Mouse (Mus musculus): ENCODE measurements at regions not wholly inside any gene's neighbourhood (a gene's known extent, or its start where the extent isn't known, plus 50 kb on each side); places are given as distances from the start of the nearest gene placed in this dataset.

GRCm38 (mm10) chr7:62269156-62269855, 77.1 kb upstream of the Ndn start:
- Histone ChIP-seq H3K4me1 (replicated peaks) (no peaks in the 10 kb centered on the region), H3K4me2 (no peak overlapping the region), H3K27ac (replicated peaks) (peak overlapping the region; percentile 34), H3K9ac (no peak overlapping the region), H3K9me3 (no peaks in the 10 kb centered on the region), H3K4me3 (no peak overlapping the region), H3K27me3 (no peaks in the 10 kb centered on the region), H3K36me3 (no peaks in the 10 kb centered on the region)
- no peak for ATAC-seq (ENCODE audit: low FRiP score, low read depth)
- 67% methylated on average over 1 of the region's 1 CpGs for WGBS

- WGBS: 29% methylated on average over 2 of the region's 2 CpGs
- Histone ChIP-seq H3K4me2 (no peak overlapping the region), H3K36me3 (no peaks in the 10 kb centered on the region), H3K4me3 (no peak overlapping the region), H3K4me1 (replicated peaks) (no peaks in the 10 kb centered on the region), H3K9me3 (no peaks in the 10 kb centered on the region), H3K27ac (replicated peaks) (no peak overlapping the region), H3K27me3 (no peaks in the 10 kb centered on the region), H3K9ac (no peak overlapping the region)
- ATAC-seq (ENCODE audit: low FRiP score, low read depth): no peak
Measured at GRCm38 (mm10) chr7:62276219-62276618, 70.2 kb upstream of the Ndn start.

DNA sequence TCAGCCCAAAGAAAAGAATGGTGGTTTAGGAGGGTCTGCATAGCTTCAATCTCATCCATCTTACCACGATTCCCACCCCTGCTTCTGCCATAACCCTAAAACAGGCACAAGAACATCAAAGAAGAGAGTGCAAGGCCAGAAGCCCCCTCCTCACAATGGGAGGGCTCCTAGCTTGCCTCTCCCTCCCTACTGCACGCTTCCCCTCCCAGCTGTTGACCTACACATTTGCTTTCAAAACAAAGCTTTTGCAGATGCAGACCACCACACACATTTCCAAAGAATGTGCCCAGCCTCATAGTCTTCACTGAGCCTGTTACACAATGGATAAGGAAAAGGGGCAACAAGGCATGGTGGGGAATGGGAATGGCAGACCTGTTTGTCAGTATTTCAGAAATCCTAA, 67.9 kb upstream of the Ndn start:
- 33% methylated on average over 2 of the region's 2 CpGs for WGBS

GRCm38 (mm10) chr7:62279022-62279421, 67.3 kb upstream of the Ndn start:
- no peak overlapping the region for H3K4me2 ChIP-seq
- no peaks in the 10 kb centered on the region for H3K27me3 ChIP-seq
- ATAC-seq (ENCODE audit: low FRiP score, low read depth): no peak
- H3K4me3 ChIP-seq: no peak overlapping the region
- no peaks in the 10 kb centered on the region for H3K36me3 ChIP-seq
- no peak overlapping the region for H3K9ac ChIP-seq
- H3K9me3 ChIP-seq: no peaks in the 10 kb centered on the region
- H3K27ac ChIP-seq (replicated peaks): no peak overlapping the region
- H3K4me1 ChIP-seq (replicated peaks): no peaks in the 10 kb centered on the region
- WGBS: 54% methylated on average over 4 of the region's 4 CpGs

More for the DNA sequence above, 67.9 kb upstream of the Ndn start:
- no peak overlapping the region for H3K9ac ChIP-seq
- no peaks in the 10 kb centered on the region for H3K4me1 ChIP-seq (replicated peaks)
- no peaks in the 10 kb centered on the region for H3K9me3 ChIP-seq
- ATAC-seq (ENCODE audit: low FRiP score, low read depth): no peak
- no peaks in the 10 kb centered on the region for H3K27me3 ChIP-seq
- H3K36me3 ChIP-seq: no peaks in the 10 kb centered on the region
- H3K4me3 ChIP-seq: no peak overlapping the region
- H3K4me2 ChIP-seq: no peak overlapping the region
- H3K27ac ChIP-seq (replicated peaks): 0 out of 2 replicates have a peak overlapping the region, but pooled peaks have one; percentile 10

All from hindbrain, embryonic 15.5 days (tissue).